Mouse (Mus musculus) 3T3-L1 (cell line): ENCODE measurements around the gene Armc9.
A peak's percentile ranks its signal among the peaks of the same experiment; 100 is the strongest.

ENCODE experiments used
- DNase-seq: peaks from one replicate; pipeline ENCODE4 v3.0.0-alpha.2; 2015; ENCODE audit warnings: low read depth, low spot score

Gene Armc9

GRCm38 (mm10) chr1:86154133-86154823 is at the start of gene Armc9:
Gene Armc9 (plus strand): TSS chr1:86154780.
- DNase-seq, result peak; percentile 98

DNA sequence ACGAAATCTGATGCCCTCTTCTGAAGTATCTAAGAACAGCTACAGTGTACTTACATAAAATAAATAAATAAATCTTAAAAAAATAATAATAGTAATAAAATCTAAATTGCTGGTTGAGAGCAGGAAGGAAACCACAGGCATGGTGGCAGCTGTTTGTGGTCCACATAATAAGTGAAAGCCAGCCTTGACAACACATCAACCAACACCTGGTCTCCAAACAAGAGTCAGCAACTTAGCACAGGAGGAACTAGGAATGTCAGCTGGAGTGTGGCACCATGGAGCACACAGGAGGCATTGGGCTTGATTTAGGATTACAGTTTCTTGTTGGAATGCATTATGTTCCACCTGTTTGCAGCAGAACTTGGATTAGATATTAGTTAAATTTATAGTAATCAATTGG is 49.5 kb upstream of the Armc9 start:
- DNase-seq, result no peak

- DNase-seq, result no peak
Observed at GRCm38 (mm10) chr1:86111779-86112178, 42.8 kb upstream of the Armc9 start, which contains the start of gene Htr2b. Gene Htr2b (minus strand): TSS chr1:86111970.

GRCm38 (mm10) chr1:86114141-86114540 is 40.4 kb upstream of the Armc9 start:
- DNase-seq, result no peak

DNA sequence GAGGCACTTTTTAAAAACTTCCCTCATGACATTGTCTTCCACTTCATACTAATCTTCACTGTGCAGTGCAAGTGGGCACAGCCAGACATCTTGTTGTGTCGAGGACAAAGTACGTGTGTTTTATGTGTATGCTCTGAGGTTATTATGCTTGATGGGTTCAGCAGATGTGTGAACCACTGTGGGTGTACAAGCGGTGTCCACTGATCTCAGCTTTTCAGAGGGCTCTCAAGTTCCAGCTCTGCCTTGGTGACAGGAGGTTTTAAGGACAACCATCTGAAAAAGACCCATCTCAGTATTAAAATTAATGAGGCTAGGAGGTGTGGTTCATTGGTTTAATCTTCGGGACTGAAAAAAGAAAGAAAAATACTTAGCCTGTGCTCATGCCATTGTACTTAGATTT is 35.0 kb upstream of the Armc9 start:
- no peak for DNase-seq

DNA sequence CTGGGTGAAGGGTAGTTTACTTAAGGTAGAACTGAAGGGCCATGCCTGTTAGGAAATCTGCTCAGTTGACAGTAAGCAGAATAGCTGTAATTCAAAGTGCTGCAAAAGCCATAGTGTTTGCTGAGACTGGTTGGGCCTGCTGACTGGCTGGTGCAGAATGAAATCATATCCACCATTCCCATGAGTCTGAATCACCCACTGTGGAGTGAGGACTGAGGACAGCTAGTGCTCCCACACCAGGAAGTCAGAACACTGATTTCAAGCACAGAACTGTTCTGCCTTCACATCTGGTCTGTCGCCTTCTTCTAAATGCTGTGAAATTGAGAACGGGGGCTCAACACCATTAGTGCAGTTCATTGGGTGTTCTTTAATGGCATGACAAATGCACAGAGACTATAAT is 28.5 kb upstream of the Armc9 start:
- DNase-seq, result no peak

DNA sequence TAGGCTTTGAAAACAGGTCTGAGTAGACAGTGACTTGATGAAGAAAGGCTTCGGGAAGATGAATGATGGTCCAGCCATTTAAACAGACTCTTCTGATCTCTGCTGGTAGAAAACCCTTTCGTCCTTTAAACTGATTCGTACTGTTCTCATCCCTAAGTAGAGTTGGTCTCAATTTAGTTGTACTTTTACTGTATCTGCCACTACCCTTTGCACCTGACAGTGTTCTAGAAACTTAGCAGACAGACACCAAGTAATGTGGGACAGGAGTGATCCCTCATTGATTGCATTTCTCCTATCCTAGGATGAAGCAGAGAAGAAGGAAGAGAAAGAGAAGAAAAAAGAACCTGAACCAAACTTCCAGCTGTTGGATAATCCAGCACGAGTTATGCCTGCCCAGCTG is 21.2 kb upstream of the Armc9 start, which contains the start of gene Gm21972:
TSS of gene Gm21972 (plus strand) at position 301 of the 400 bp plus-strand sequence.
- DNase-seq, result no peak

DNA sequence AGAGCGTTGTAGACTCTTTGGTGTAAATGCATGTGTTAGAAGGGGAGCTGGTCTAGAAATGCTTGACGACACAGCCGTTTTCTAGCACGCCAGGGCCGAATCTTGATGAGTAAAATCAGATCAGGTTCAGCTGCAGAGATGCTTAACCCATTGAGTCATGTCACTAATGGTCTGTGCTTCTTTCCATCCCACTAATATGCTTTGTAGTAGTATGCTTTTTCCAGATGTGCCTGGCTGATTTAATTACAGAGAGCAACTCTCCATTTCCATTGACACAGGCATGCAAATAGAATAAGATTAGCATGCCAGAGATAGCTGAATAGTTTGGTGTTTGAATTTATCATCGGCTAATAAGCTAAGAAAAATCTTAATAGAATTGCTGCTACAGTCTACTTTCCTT is 19.3 kb upstream of the Armc9 start:
- DNase-seq, result no peak

DNA sequence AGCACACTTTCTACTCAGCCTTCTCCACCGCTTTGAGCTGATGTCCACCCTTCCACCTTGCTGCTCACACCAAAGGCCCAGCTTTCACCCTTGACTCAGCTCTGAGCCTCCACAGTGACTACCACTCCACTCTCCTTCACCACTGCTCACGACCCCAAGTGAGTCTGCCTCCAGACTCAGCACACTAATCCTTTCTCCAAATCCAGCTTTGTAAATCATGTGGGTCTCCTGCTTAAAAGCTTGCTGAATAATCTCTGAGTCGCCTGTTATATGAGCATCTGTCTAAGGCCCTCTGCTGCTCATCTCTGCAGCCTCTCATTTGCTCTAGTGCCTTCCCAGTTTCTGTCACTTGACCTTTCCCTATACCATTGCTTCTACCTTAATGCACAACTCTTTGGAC is 13.5 kb upstream of the Armc9 start:
- DNase-seq, result no peak

GRCm38 (mm10) chr1:86143165-86143564 is 11.4 kb upstream of the Armc9 start:
- DNase-seq, result no peak

GRCm38 (mm10) chr1:86144001-86144944 is 10.3 kb upstream of the Armc9 start:
- no peak for DNase-seq

GRCm38 (mm10) chr1:86146293-86146692 is 8.3 kb upstream of the Armc9 start:
- peak; percentile 42 for DNase-seq

DNA sequence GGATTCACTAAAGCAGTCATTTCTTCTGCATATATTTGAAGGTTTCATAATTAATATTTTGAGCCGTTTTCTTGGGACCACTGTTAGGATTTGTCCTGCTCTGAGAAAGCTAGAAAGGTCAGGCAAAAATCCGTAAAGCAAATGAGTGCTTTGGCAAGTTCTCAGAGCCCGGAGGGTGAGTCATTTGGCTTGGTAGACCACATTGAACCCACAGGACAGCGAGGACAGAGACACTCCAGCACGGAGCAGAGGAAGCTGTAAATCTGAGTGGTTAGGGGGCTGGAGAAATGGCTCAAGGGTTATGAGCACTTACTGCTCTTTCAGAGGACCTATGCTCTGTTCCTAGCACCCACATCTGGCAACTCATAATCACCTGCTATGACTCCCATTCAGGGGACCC is 7.0 kb upstream of the Armc9 start:
- peak; percentile 95 for DNase-seq

DNA sequence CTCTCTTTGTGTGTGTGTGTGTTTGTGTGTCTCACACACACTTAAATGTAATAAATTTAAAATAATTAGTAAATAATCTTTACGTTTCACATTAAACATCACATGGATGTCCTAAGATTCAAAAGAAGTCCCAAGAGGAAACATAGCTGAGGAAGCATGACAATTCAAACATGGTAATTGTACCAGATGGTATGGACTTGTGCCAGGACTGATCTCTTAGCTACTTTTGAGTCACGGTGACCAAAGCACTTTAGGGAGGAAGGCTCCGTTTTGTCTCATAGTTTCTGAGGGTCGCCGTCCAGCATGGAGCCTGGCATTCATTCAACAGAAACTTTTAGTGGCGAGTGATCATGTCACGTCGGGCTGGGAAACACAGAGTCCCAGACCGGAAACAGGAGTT is 6.4 kb upstream of the Armc9 start:
- peak; percentile 82 for DNase-seq

- peak; percentile 17 for DNase-seq
Observed at GRCm38 (mm10) chr1:86150929-86151328, 3.7 kb upstream of the Armc9 start.

DNA sequence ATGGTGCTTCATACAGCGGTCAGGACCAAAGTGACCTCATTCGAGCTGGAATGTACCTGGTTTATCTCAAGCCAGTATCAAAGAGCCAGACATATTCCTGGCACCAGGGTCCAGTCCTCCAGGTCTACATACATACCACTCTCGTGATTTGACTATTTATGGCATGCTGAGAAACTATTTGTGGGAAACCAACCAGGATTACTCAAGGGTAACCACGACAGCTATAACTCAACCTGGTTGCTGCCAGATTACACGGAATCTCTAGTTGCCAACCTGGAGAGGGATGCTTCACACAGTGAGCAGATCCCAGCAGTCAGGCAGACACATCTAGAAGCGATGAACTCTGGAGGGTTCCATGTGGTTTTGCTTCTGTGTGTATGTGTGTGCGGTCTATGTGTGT is 3.2 kb upstream of the Armc9 start:
- DNase-seq, result peak; percentile 76

GRCm38 (mm10) chr1:86152618-86153017 is 2.0 kb upstream of the Armc9 start:
- DNase-seq, result peak; percentile 45

- no peak for DNase-seq
Observed at GRCm38 (mm10) chr1:86154824-86155164, 214 bp downstream of the Armc9 start.

DNA sequence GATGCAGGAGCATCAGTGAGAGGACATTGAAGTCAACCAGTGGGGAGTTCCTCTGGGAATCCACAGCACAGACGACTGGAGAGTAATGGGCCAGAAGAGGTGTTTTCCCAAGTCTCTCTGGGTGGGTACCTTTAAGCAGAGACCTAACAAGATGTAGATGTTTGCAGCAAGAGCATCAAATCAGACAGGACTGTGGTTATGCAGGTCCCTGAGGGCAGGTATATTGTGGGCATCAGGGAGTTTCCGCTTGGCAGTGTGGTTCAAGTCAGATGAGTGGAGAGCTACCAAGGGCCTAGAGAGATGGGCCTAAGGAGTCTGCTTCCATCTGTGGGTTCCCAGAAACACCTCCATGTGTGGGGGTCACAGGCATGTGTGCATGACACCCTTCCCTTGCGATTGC is 1.5 kb downstream of the Armc9 start:
- DNase-seq, result no peak

DNA sequence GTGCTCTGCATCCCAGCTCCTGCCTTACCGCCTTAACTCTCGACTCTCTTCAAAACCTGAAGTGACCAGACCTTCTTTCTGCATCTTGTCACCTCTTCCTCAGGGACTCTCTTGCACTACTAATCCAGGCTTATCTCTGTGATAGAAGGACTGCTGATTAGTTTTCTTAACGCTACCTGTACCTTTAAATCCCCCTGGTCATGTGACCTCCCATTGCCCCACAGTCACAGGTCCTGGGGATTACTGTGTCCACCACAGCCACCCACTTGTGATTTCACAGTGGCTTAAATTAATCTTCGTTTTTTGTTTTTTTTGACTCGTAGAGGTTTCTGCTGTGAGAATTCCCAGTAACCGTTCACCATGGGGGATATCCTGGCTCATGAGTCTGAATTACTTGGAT is 2.0 kb downstream of the Armc9 start:
- no peak for DNase-seq

DNA sequence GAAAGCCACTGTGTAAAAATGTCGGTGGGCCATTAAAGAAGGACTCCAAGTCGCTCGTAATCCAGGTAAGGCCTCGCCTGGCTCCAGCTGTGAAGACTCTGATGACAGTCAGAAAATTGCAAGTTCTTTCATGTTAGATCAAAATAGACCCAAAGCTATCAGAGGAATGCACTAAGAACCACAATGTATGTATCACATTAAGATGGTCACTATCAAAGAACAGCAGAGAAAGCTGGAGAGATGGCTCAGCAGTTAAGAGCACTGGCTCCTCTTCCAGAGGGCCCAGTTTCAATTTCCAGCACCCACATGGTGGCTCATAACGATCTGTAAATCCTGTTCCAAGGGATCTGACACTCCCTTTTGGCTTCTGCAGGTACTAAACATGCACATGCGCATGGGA is 5.5 kb downstream of the Armc9 start:
- no peak for DNase-seq

DNA sequence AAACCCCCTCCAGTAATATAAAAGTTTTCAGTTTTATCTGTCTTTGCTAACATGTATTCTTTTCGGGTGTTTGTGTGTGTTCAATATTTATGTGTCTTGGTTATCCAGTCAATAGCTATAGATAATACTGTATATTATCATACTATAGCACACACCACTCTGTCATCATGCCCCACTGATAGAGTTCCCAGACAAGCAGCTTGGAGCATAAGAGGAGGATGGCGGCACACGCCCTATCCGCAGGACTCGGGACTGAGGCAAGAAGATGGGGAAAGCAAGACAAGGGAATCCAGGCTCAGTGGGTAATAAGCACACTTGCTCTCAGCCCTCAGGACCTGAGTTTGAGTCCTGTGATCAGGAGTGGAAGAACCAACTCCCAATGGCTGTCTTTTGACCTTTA is 5.9 kb downstream of the Armc9 start:
- DNase-seq, result no peak

DNA sequence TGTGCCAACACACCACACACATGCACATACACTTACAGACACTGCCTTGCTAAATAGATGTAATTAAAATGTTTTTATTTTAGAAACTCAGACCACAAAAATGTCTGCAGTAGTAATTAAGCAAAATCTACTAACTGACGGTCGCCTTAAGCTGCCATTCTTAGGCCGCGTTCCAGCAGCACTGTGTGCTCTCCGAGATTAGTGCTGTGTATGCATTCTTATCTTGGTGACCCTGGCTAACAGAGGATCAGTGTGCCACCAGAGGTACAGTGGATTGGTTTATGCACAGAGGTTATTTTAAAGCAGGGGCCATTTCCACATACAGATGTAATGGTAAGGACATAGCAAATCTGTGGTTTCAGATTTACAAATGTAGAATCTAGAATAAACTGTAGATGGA is 6.5 kb downstream of the Armc9 start:
- no peak for DNase-seq
